Mouse (Mus musculus) erythroblast, embryonic 14.5 days (primary cell): ENCODE measurements around the gene Cep41.

Experiments
- GATA1 ChIP-seq: IDR thresholded peaks from 2 replicates; pipeline ENCODE4 v1.6.1; 2012; ENCODE audit warnings: low read length, inconsistent platforms, mixed read lengths
- TAL1 ChIP-seq: IDR thresholded peaks from 3 replicates; pipeline ENCODE4 v1.6.1; 2012; ENCODE audit warnings: low read length, inconsistent platforms, mixed read lengths

GRCm38 (mm10) chr6:30619606-30620005 lies 73.9 kb downstream of the Cep41 start:
- TF ChIP-seq GATA1 (no peak), TAL1 (no peak)
